Mouse (Mus musculus): ENCODE measurements around the gene Epas1. TPM values are rescaled to one million over a fixed set of nuclear protein-coding genes. Genes with fewer than 3 reads are reported as not detected.

The Epas1 gene
- total RNA-seq, 2 experiments from 2014 or later: 83.0 to 84.1 TPM

GRCm38 (mm10) chr17:86825163-86825902, 71.8 kb downstream of the Epas1 start:
- no peak for DNase-seq (ENCODE audit: low spot score in 2 of 2)

DNA sequence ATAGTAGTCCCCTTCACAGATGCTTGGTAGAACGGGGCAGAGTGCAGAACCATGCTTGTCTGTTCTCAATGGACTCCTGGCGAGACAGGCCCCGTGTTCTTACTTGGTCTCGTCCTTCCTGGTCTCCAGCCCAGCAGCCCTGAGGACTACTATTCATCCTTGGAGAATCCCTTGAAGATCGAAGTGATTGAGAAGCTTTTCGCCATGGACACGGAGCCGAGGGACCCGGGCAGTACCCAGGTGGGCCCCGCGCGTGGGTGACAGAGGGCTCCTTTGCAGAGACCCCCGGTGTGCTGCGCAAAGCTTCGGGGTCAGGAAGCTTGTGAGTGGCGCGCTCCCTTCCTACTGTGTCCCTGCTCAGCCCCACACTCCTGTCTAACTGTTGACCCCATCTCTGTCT, 72.9 kb downstream of the Epas1 start:
- DNase-seq (ENCODE audit: low spot score in 2 of 2): no peak

DNA sequence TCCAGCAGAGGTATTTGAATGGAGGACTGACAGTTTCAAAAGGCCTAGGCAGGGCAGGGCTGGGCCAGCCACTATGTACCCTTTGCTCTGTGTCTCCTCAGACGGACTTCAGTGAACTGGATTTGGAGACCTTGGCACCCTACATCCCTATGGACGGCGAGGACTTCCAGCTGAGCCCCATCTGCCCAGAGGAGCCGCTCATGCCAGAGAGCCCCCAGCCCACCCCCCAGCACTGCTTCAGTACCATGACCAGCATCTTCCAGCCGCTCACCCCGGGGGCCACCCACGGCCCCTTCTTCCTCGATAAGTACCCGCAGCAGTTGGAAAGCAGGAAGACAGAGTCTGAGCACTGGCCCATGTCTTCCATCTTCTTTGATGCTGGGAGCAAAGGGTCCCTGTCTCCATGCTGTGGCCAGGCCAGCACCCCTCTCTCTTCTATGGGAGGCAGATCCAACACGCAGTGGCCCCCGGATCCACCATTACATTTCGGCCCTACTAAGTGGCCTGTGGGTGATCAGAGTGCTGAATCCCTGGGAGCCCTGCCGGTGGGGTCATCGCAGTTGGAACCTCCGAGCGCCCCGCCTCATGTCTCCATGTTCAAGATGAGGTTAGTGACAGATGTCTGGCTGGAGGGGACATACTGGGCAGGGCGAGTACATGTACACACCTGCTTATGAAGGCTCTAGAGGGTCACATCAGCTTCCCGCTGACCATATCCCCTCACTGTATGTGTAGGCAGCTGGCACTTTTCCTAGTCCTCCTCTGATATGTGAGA, 74.1 kb downstream of the Epas1 start:
- DNase-seq (ENCODE audit: low spot score in 2 of 2): no peak

DNA sequence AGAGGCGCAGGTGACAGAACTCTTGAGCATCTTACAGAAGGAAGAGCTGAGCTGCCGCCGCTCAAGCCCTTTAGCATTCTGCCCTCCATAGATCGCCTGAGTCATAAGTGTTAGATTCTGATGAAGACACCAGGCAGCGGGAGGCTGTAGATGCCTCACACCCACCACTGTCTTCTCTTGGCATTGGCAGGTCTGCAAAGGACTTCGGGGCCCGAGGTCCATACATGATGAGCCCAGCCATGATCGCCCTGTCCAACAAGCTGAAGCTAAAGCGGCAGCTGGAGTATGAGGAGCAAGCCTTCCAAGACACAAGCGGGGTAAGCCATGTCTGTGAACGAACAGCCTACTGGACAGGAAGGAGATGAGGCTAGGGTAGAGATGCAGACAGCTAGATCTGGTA, 75.0 kb downstream of the Epas1 start:
- DNase-seq (ENCODE audit: low spot score in 2 of 2): no peak

DNA sequence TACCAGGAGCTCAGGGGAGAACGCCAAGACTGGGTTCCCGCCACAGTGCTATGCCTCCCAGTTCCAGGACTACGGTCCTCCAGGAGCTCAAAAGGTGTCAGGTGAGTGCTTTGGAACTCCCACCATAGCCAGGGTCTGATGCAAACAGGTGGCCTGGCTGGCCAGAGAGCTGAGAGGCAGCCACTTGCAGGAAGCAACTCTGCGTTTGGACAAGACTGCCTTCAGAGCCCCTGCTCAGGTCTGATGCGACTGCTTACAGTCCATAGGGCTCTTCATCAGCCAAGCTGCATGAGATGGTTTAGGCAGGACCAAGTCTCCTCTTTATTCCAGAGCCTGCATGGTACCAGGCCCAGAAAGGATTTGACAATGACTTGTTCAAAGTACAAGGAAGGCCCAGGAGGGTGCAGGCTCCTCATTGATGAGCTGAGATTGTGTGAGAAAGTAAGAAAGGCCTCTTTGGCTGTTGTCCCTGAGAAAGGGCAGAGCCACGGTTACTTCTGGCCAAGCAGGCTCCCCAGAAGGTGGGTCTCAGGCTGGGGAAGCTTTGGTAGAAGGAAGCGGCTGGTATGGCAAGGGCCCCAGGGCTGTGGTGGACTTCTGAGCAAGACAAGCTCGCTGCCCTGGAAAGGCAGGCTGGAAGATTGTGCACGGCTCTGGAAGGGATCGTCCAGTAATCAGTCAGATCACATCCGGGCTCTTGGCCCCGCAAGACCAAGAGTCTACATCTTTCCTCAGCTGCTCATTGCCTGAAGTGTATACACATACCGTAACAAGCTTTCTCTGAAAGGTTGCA, 76.1 kb downstream of the Epas1 start:
- no peak for DNase-seq (ENCODE audit: low spot score in 2 of 2)

- DNase-seq (ENCODE audit: low spot score in 2 of 2): no peak
These were observed 77.4 kb downstream of the Epas1 start for GRCm38 (mm10) chr17:86830893-86831292.

- DNase-seq (ENCODE audit: low spot score in 2 of 2): no peak
These were observed 79.2 kb downstream of the Epas1 start for GRCm38 (mm10) chr17:86832562-86833327.

GRCm38 (mm10) chr17:86833945-86834344, 80.4 kb downstream of the Epas1 start:
- DNase-seq (ENCODE audit: low spot score in 2 of 2): no peak

DNA sequence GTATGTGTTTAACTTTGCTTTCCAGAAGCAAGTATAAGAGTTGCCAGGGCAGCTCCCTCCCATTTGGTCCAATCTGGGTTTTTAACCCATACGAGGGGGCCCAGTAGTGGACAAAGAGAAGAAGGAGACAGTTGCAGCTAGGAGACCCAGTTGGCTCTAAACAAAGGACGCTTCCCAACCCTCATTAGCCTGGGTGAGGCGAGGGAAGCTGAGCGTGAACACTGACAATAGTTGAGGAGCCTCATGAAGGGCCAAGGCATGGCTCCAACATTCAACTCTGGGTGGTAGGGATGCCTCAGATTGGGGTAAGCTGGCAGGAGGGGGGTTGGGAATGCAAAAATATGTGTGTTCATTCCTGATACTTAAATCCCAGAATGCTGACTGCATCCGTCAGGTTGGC, 85.8 kb downstream of the Epas1 start:
- no peak for DNase-seq (ENCODE audit: low spot score in 2 of 2)

- no peak for DNase-seq (ENCODE audit: low spot score in 2 of 2)
These were observed 97.3 kb downstream of the Epas1 start for GRCm38 (mm10) chr17:86850700-86851337.

DNA sequence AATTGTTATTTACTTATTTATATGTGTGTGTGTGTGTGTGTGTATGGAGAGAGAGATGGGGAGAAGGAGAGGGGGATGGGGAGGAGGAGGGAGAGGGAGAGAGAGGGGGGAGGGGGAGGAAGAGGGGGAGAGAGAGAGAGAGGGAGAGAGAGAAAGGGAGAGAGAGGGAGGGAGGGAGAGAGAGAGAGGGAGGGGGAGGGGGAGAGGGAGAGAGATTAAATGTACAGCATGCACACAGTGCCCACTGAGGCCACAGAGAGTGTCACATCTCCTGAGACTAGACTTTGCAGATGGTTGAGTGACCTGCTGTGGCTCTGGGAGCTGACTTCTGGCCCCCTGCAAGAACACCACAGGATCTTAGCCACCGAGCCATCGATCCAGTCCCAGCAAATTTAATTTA, 98.3 kb downstream of the Epas1 start:
- no peak for DNase-seq (ENCODE audit: low spot score in 2 of 2)

DNA sequence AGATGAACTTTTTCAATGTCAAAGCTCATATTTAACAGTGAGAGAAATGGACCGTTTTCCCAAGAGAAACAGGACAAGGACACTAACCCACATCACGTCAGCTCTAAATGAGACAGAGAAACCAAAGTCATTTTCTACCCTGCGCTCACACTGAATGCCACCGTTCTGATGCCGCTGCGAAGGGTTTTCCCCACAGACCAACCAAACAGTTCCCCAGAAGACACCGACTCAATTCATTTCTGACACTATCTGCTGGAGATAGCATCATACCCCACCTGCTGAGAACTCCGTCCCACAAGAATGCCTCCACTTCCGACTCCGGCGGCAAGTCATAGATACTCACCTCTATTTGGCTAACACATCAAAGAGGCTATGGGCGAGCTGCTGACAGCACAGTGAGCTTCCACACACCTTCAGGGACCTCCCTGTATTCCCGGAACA, 99.1 kb downstream of the Epas1 start:
- DNase-seq (ENCODE audit: low spot score in 2 of 2): no peak

DNA sequence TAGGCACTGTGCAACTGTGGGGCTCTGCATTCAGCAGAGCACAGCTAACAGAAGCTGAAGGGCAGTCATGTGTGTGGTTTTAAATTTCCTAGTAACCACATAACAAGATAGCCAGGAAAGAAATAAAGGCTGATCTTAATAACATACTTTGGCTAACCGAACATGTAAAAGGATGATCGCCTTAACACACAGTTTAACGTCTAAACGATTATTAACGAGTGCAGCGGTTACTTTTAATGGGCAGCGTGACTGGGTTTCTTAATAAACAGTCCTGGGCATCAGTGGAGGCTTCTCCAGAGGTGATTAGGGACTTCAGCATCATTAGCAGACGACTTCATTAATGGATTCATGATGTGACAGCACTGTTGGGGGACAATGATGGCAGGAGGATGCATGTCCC, 117.1 kb downstream of the Epas1 start:
- DNase-seq (ENCODE audit: low spot score in 2 of 2): no peak

DNA sequence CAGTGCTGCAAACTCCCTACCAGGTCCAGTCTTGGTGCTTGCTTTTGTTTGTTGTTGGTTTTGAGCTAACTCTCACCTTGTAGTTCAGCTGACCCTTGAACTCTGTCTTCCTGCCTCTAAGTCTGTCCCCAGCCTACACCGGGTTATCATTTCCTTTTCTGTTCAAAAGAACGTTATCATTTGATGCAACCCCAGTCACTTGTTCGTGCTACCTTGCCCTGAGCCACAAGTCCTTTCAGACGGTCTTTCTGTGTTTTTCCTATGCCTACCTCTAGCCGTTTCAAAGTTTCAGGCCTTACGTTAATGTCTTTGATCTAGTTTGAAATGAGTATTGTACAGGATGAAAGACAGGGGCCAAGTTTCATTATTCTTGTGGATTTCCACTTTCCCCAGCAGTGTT, 119.1 kb downstream of the Epas1 start:
- no peak for DNase-seq (ENCODE audit: low spot score in 2 of 2)

DNA sequence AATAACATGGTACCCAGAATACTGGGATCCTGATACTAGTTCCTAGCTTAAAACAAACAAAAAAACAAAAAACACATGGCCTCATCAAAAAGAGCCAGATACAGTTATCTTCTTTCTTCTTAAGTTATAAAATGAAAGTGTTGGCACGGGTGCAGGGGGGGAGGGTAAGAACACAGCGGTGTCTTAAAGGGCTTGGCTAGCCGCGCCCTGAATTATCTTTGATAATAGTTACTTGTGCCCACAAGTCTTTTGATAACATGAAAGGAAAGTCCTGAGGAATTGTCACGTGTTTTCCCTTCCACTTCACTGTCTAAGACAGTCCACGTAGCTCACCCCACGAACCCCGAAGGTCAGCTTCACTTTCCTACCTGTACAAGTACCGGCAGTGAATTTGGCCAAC, 123.4 kb downstream of the Epas1 start:
- DNase-seq (ENCODE audit: low spot score in 2 of 2): no peak

DNA sequence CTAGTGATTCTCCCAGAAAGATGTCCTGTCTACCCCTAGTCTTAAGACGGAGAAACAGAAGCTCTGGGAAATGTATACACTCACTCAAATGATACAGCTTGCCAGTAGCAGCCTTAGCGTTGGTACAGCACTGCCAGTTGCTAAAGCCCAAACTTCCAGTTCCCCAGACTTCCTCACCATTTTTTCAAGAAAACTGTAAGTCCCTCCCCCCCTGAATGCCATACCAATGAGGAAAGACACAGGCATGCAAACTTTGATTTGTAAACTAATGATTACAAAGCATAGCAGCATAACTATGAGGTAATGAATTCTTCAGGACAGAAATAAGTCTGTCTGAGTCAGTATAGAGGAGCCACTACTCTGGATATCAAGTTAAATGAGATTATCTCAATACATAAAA, 124.2 kb downstream of the Epas1 start:
- no peak for DNase-seq (ENCODE audit: low spot score in 2 of 2)

DNA sequence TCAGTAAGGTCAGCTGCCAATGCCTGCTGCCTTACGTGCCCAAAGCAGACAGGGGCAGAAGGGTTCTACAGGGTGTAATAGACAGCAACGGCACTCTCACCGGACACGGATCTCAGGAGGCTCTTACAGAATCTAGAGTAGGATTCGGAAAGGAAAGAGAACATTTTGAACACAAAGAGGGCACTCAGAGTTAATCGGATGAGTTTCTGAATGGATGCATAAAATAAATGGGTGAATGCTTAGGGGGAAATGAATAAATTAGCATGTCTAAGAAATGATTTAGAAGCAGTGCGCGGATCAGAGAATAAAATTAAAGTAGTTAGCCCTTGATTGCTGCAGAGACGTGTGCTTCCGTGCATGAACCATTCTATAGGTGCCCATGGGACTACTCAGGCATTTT, 126.6 kb downstream of the Epas1 start:
- DNase-seq (ENCODE audit: low spot score in 2 of 2): no peak

DNA sequence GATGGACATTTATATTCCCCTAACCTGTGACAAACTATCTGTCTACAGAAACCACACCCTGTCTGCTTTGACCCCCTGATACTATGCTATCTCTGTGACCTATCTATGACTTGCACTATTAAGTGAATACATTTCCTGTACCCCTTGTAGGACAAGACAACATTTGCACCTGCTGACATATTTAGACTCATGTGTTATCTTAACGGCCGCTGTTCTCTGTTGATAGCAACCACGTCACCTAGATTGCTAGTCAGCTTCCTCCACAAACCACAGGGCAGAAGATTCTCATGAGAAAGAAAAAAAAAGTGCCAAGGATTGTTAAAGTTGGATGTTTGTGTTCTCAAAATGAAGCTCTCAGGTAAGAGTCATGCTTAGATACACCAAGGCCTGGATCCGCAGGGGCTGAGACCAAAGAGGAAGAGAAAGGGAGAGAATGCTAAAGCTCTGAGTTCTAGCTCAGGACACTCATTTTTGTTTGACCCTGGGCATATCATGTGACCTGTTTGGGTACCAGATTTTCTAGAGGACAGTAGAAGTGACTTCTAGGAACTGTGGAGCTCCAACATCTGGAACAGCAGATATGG, 127.1 kb downstream of the Epas1 start:
- no peak for DNase-seq (ENCODE audit: low spot score in 2 of 2)
